Mouse (Mus musculus) ES-E14 (cell line): Measurements from ENCODE around the gene Slc1a3. TPM values are rescaled to one million over a fixed set of nuclear protein-coding genes. Genes with fewer than 3 reads are reported as not detected.

Experiments
- DNase-seq: peaks from one replicate; pipeline ENCODE4 v3.0.0-alpha.2; 2013; ENCODE audit warnings: low read depth, low spot score
- H3K27ac ChIP-seq: 2 replicates; pipeline ENCODE4 v1.5.1; 2012; ENCODE audit warnings: low read depth, mild to moderate bottlenecking, low read length, moderate library complexity, mixed read lengths; ENCODE audit not compliant: poor library complexity, insufficient read depth, severe bottlenecking
- H3K36me3 ChIP-seq: 2 replicates; pipeline ENCODE4 v1.6.1; 2012; ENCODE audit warnings: mild to moderate bottlenecking, low read length, moderate library complexity, mixed read lengths; ENCODE audit not compliant: control insufficient read depth, poor library complexity, insufficient read depth, severe bottlenecking
- H3K4me1 ChIP-seq, 2 experiments: fragments of 150-350 bp in 1 of 2; sonication (generic) in 1 of 2; 2 replicates each; pipeline ENCODE4 v1.6.1; 2012; ENCODE audit warnings: low read length in 2 of 2, mild to moderate bottlenecking in 1 of 2, mixed read lengths in 1 of 2; ENCODE audit not compliant: control insufficient read depth in 2 of 2, insufficient read depth in 2 of 2, poor library complexity in 1 of 2
- H3K4me3 ChIP-seq, 2 experiments: fragments of 150-350 bp in 1 of 2; sonication (generic) in 1 of 2; 2 replicates each; pipeline ENCODE4 v1.5.1; 2012; ENCODE audit warnings: low read length in 2 of 2, low read depth in 1 of 2, mild to moderate bottlenecking in 1 of 2, mixed read lengths in 1 of 2; ENCODE audit not compliant: insufficient read depth in 1 of 2, poor library complexity in 1 of 2, severe bottlenecking in 1 of 2
- H3K9ac ChIP-seq: 2 replicates; pipeline ENCODE4 v1.6.1; 2012; ENCODE audit warnings: low read depth, mild to moderate bottlenecking, low read length, mixed read lengths; ENCODE audit not compliant: poor library complexity, insufficient read depth, severe bottlenecking
- H3K9me3 ChIP-seq: fragments of 150-350 bp; sonication (generic); 2 replicates; pipeline ENCODE4 v1.6.1; 2012; ENCODE audit warnings: low read depth, mild to moderate bottlenecking, low read length; ENCODE audit not compliant: control insufficient read depth, insufficient read depth
- CHD2 ChIP-seq: IDR thresholded peaks from 2 replicates; pipeline ENCODE4 v1.6.1; 2014; ENCODE audit warnings: mild to moderate bottlenecking, low read depth, low read length, inconsistent platforms
- HCFC1 ChIP-seq: IDR thresholded peaks from 2 replicates; pipeline ENCODE4 v1.6.1; 2012; ENCODE audit warnings: low read length, inconsistent platforms, borderline replicate concordance; ENCODE audit not compliant: insufficient read depth
- MAFK ChIP-seq: IDR thresholded peaks from 2 replicates; pipeline ENCODE4 v1.6.1; 2014; ENCODE audit warnings: mild to moderate bottlenecking, low read depth, low read length, inconsistent platforms; ENCODE audit not compliant: insufficient read depth
- ZC3H11A ChIP-seq: IDR thresholded peaks from 2 replicates; pipeline ENCODE4 v1.6.1; 2012; ENCODE audit warnings: low read depth, mild to moderate bottlenecking, inconsistent platforms, low read length, borderline replicate concordance
- ZNF384 ChIP-seq: IDR thresholded peaks from 2 replicates; pipeline ENCODE4 v1.6.1; 2012; ENCODE audit warnings: low read depth, low read length, inconsistent platforms
- in situ Hi-C, 2 experiments: fragments of 600-800 bp; cut with MboI; formaldehyde crosslinking; loops; one replicate each; pipeline ENCODE4 v1.15.1; 2025; ENCODE audit warnings: low sequenced_read_pairs in 2 of 2, inconsistent platforms in 1 of 2; ENCODE audit not compliant: unreplicated experiment in 2 of 2
- total RNA-seq: library from RNA; depleted of rRNA; stranded (reverse); fragments of 300-350 nt; gene quantifications from 2 replicates; pipeline ENCODE4 v1.2.3, GENCODE M21; 2012

The Slc1a3 gene
- total RNA-seq, 1 experiment, result 17.8 TPM

DNA sequence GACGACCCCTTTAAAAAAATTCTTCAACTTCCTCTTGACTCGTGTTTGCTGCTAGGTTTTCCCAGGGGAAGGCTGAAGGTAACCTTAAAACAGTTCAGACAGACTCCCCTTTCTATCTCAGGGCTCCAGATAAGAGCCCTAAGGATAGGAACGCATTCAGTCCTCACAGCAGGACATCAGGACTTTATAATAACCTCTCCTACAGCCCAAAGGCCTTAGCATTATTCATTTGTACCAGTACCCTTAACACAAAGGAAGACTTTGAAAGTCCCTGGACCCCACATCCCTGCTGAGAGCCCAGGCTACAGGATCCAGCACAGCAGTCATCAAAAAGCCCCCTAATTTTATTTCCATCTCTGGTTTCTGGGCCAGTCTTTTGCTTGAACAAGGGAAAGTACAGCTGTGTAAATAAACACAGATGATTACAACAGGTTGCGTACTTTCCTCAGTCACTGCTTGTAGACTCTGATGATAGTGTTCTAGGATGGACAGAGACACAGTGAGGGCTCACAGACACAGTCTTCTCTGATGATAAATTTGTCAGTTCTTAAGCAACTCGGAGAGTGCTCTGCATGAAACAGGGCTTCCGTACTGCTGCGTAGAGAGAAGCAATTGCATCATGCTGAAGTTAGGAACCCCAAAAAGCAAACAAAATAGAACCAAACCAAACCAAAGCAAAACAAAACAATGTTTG, 23.3 kb upstream of the Slc1a3 start:
- Histone ChIP-seq H3K4me1 (peaks cover 0 to 3% of the 10 kb centered on the region in 2 experiments; a peak in 1 of 4 replicates), H3K27ac (no peak overlapping the region), H3K9me3 (no peaks in the 10 kb centered on the region), H3K9ac (no peak overlapping the region), H3K4me3 (no peak overlapping the region), H3K36me3 (no peaks in the 10 kb centered on the region)
- no peak for DNase-seq
- TF ChIP-seq ZC3H11A (no peak), ZNF384 (no peak), HCFC1 (no peak), CHD2 (no peak), MAFK (no peak)
- in situ Hi-C loops, result no loop called here

DNA sequence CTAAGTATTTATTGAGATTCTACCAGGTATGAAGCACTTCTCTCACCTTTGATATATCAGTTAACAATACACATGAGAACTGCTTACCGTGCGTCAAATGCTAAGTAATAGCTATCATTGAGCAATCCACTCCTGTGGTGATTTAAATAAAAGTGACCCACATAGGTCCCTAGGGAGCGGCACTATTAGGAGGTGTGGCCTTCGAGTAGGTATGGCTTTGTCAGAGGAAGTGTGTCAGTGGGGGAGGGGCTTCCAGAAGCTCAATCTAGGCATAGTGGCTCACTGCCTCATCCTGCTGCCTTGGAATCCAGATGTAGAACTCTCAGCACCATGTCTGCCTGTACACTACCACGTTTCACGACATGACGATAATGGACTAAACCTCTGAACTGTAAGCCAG, 18.3 kb upstream of the Slc1a3 start:
- no peak for TF ChIP-seq ZNF384
- TF ChIP-seq ZC3H11A, result no peak
- TF ChIP-seq HCFC1, result no peak
- TF ChIP-seq MAFK, result no peak
- TF ChIP-seq CHD2, result no peak
- H3K4me1 ChIP-seq, result peaks cover 0 to 3% of the 10 kb centered on the region in 2 experiments; a peak in 1 of 4 replicates
- no peak overlapping the region for H3K9ac ChIP-seq
- H3K4me3 ChIP-seq, result no peak overlapping the region
- no peaks in the 10 kb centered on the region for H3K9me3 ChIP-seq
- no peak for DNase-seq
- H3K27ac ChIP-seq, result no peak overlapping the region
- in situ Hi-C loops, result no loop called here
- H3K36me3 ChIP-seq, result no peaks in the 10 kb centered on the region

GRCm38 (mm10) chr15:8722386-8723100, 12.0 kb upstream of the Slc1a3 start:
- peak overlapping the region; percentile 40; the same call in 1 of the 2 replicates for H3K27ac ChIP-seq
- DNase-seq, result no peak
- no peak overlapping the region for H3K9ac ChIP-seq
- H3K36me3 ChIP-seq, result no peaks in the 10 kb centered on the region
- H3K4me3 ChIP-seq, result no peak overlapping the region
- peaks cover 2 to 7% of the 10 kb centered on the region in 2 experiments; a peak in 3 of 4 replicates for H3K4me1 ChIP-seq
- no peaks in the 10 kb centered on the region; the same call in 1 of the 2 replicates for H3K9me3 ChIP-seq
- in situ Hi-C loops, result no loop called here
- TF ChIP-seq ZNF384, result no peak
- TF ChIP-seq MAFK, result no peak
- no peak for TF ChIP-seq CHD2
- no peak for TF ChIP-seq HCFC1
- TF ChIP-seq ZC3H11A, result no peak

DNA sequence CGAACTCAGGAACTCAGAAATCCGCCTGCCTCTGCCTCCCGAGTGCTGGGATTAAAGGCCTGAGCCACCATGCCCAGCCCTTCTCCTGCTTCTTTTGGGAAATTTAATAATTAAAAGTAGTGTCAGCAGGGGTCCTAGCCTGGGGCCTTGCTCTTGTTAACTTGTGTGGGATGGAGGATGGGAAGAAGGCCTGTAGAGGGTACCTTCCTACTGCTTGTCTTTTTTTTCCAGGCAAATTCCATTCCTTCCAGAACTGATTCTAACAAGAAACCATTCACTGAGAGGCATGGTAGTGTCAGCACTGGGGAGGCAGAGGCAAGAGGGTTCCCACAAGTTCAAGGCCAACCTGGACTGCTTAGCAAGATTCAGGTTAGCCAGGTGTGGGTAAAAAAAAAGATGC, 11.2 kb upstream of the Slc1a3 start:
- TF ChIP-seq CHD2, result no peak
- no peak for TF ChIP-seq HCFC1
- TF ChIP-seq MAFK, result no peak
- Histone ChIP-seq H3K4me1 (peaks cover 2 to 9% of the 10 kb centered on the region in 2 experiments), H3K9ac (no peak overlapping the region), H3K36me3 (no peaks in the 10 kb centered on the region), H3K9me3 (no peaks in the 10 kb centered on the region; the same call in 1 of the 2 replicates), H3K27ac (no peak overlapping the region; the same call in 1 of the 2 replicates), H3K4me3 (no peak overlapping the region)
- no peak for DNase-seq
- in situ Hi-C loops, result no loop called here
